Mouse (Mus musculus) bone marrow, adult 2 months (tissue): ENCODE data around the gene Gas7. TPM values are rescaled to one million over a fixed set of nuclear protein-coding genes. Genes with fewer than 3 reads are reported as not detected.

Experiments
- H3K27ac ChIP-seq: fragments of 200-500 bp; 2 replicates; pipeline ENCODE4 v1.5.1; 2012; ENCODE audit warnings: low read depth, mild to moderate bottlenecking, control low read depth, inconsistent platforms, low read length; ENCODE audit not compliant: control insufficient read depth, poor library complexity, insufficient read depth
- H3K4me1 ChIP-seq: fragments of 200-500 bp; 2 replicates; pipeline ENCODE4 v1.6.1; 2011; ENCODE audit warnings: low read length; ENCODE audit not compliant: control insufficient read depth, insufficient read depth
- H3K4me3 ChIP-seq: fragments of 200-500 bp; replicated peaks from 2 replicates; pipeline ENCODE3; 2011; ENCODE audit warnings: mild to moderate bottlenecking, low read depth, low read length, control low read depth; ENCODE audit not compliant: control insufficient read depth
- CTCF ChIP-seq: fragments of 200-500 bp; IDR thresholded peaks from 2 replicates; pipeline ENCODE4 v1.5.1; 2011; ENCODE audit warnings: low read length, control low read depth; ENCODE audit not compliant: control insufficient read depth, insufficient read depth
- POLR2A ChIP-seq: fragments of 200-500 bp; IDR thresholded peaks from 2 replicates; pipeline ENCODE4 v1.6.1; 2011; ENCODE audit warnings: low read depth, mild to moderate bottlenecking, control low read depth, low read length, borderline replicate concordance; ENCODE audit not compliant: control insufficient read depth
- WGBS: fragments of 180-500 bp; shearing (Covaris S2); methylation state at CpG from one replicate; pipeline ENCODE4 v1.1.7; 2018; 5-methylcytosine and 5-hydroxymethylcytosine counted together
- polyA plus RNA-seq: library from polyadenylated mRNA; stranded (reverse); fragments of >200 nt; gene quantifications from 2 replicates; pipeline ENCODE4 v1.2.4, GENCODE M21; 2011; ENCODE audit warnings: low replicate concordance; ENCODE audit not compliant: missing spikeins, insufficient read depth, insufficient read length

Gene Gas7
- polyA plus RNA-seq, 1 experiment: 18.1 TPM

DNA sequence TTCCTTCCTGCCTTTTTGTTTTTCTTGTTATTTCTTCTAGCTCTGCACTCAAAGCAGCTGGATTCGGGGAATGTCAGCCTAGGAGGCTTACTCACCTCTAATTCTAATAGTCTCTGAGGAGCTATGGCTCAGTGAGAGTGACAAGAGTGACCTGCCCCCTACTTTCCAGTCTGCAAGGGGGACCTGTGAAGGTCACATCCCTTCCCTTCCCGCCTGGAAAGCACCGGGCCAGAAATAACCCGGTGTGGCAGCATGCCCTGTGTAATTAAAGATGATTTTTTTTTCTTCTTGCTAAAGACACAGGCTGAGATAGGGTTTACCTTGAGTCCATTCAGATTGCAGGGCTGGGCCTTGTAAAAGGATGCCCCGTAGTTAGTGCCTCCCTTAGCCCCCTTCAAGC is 91.3 kb downstream of the Gas7 start:
- 74% methylated on average over 5 of the region's 5 CpGs for WGBS
- H3K4me1 ChIP-seq: no peaks in the 10 kb centered on the region; the same call in 1 of the 2 replicates
- no peak overlapping the region for H3K27ac ChIP-seq
- TF ChIP-seq CTCF: no peak
- no peak for TF ChIP-seq POLR2A
- H3K4me3 ChIP-seq: no peak overlapping the region

DNA sequence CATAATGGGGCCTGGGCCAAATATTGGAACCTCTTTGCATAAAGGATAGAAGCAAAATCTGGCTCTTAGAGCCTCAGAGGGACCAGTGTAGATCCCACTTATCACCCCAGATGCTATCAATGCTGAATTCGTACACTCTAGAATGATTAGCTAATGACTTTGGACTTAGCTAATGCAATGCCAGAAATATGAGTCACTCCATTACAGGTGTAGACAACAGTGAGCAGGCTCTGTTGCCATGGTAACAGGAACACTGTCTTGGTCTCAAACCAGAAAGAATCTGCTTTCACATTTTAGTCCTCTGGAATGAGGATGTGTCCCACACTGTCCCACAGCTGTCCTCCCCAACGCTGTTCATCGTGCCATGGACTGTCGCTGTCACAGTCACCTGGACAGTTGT is 94.1 kb downstream of the Gas7 start:
- H3K4me3 ChIP-seq: no peak overlapping the region
- 84% methylated on average over 4 of the region's 4 CpGs for WGBS
- no peak overlapping the region for H3K27ac ChIP-seq
- TF ChIP-seq CTCF (no peak), POLR2A (no peak)
- no peaks in the 10 kb centered on the region; the same call in 1 of the 2 replicates for H3K4me1 ChIP-seq

DNA sequence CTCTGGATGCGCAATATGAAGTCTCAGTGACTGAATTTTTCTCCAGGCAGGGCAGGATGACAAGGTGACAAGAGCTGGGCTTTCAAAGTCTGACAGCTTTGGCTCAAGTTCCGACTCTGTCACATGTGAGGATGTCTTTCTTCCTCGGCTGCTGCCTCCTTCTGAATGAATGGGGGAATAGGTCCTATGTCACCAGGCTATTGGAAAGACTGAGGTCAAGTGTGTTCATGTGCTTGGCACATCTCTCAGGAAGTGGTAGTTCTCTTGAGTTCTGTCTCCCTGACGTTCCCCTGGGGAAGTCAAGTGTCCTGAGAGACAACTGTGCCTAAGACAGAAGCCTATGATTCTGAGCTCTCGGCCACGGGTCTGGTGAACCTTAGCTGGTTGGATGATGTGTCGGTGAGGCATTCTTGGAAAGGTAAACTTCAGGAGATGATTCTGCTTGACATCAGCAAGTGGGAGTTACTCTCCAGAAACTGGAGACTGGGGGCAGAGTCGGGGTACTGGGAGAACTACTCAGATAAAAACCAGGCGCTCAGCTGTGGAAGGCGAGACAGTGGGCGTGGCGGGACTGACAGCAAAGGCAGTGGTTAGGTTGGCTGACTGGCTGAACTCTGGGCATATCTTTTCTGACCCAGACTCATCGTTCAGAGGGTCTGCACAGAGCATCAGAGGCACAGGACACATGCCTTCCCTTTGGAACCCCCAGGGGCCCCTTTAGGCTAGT is 94.7 kb downstream of the Gas7 start:
- Histone ChIP-seq H3K4me3 (no peak overlapping the region), H3K4me1 (no peaks in the 10 kb centered on the region; the same call in 1 of the 2 replicates), H3K27ac (no peak overlapping the region)
- 58% methylated on average over 13 of the region's 13 CpGs for WGBS
- no peak for TF ChIP-seq CTCF
- TF ChIP-seq POLR2A: no peak

- no peak overlapping the region for H3K4me3 ChIP-seq
- H3K4me1 ChIP-seq: no peaks in the 10 kb centered on the region
- H3K27ac ChIP-seq: no peak overlapping the region
- no peak for TF ChIP-seq POLR2A
- no peak for TF ChIP-seq CTCF
- WGBS: 77% methylated on average over 8 of the region's 8 CpGs
Measured at GRCm38 (mm10) chr11:67552400-67552799, 97.2 kb downstream of the Gas7 start.

GRCm38 (mm10) chr11:67554276-67554675 is 99.0 kb downstream of the Gas7 start:
- no peak for TF ChIP-seq CTCF
- no peak for TF ChIP-seq POLR2A
- no peak overlapping the region for H3K27ac ChIP-seq
- H3K4me1 ChIP-seq: peaks cover 4% of the 10 kb centered on the region; the same call in 1 of the 2 replicates
- 83% methylated on average over 6 of the region's 6 CpGs for WGBS
- no peak overlapping the region for H3K4me3 ChIP-seq

DNA sequence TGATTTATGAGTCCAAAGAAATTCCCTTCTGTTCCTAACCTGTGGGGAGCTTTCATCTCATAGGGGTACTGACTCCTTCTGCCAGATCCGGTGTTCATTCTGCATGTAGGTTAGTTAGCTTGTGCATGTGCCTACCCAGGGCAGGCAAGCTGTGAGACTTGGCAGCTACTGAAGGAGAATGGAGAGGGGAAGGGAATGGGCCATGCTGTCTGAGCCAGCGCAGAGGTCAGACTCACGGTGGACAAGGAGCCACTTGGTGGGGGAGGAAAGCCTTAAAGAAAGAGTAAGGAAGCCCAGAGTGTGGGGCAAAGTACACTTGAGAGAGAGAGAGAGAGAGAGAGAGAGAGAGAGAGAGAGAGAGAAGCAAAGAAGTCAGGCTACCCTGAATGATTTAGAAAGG is 101.1 kb downstream of the Gas7 start:
- no peak overlapping the region for H3K4me3 ChIP-seq
- WGBS: 92% methylated on average over 3 of the region's 3 CpGs
- peaks cover 8% of the 10 kb centered on the region; the same call in 1 of the 2 replicates for H3K4me1 ChIP-seq
- H3K27ac ChIP-seq: no peak overlapping the region
- TF ChIP-seq POLR2A (no peak), CTCF (no peak)

DNA sequence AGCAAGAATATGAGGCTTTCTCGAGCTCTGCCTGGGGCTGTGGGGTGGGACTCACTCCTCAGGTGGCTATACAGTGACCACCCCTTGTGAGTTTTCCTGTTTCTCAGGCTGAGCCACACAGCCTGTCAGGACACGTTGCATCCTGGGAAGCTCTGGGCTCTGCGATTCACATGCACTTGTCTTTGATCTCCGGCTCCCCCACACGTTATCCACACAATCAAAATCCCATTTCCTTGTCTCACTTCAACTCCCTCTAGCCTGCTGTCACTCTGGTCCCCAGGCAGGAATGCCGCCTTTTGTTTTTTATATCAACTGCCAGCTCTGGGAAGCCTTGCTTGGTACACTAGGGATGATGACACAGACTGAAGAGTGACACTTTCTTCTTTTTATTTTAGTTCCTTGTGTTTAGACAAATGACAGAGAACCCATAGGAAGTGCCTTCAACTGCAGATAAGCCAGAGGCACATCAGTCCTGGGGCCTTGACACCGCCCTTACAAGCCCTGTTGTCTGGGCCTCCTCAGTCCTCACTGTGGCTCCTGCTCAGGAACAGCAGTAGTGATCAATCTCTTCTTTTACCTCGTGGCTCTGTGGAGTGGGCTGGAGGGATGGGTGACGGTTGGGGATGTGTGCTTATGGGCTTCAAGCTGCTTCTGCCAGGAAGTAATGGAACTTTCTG is 103.7 kb downstream of the Gas7 start:
- WGBS: 45% methylated on average over 9 of the region's 9 CpGs
- H3K4me3 ChIP-seq: no peak overlapping the region
- H3K4me1 ChIP-seq: peaks cover 11% of the 10 kb centered on the region; the same call in 1 of the 2 replicates
- peak overlapping the region; percentile 60 for H3K27ac ChIP-seq
- TF ChIP-seq POLR2A (no peak), CTCF (no peak)

DNA sequence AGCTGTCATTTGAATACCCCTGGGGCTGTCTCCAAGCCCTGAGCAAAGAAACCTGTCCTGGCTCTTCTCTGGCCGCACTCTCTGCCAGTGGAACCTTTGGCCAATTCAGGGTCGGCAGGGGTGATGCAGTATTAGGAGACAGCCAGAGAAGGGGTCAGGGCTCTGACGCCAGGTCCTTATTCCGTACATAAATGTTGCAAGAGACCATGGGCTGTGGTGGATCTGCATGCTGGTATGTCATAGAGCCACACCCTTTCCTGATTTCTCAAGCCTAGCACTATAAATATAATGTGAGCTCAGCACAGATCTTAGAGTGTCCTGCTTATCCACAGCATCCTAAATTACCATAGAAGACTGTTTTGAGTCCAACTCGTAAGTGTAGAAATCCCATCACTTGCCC is 104.3 kb downstream of the Gas7 start:
- peaks cover 13% of the 10 kb centered on the region; the same call in 1 of the 2 replicates for H3K4me1 ChIP-seq
- peak overlapping the region; percentile 60 for H3K27ac ChIP-seq

GRCm38 (mm10) chr11:67561631-67562030 is 106.4 kb downstream of the Gas7 start:
- TF ChIP-seq POLR2A (no peak), CTCF (no peak)
- WGBS: 80% methylated on average over 4 of the region's 4 CpGs
- Histone ChIP-seq H3K4me3 (no peak overlapping the region), H3K4me1 (peaks cover 13% of the 10 kb centered on the region; the same call in 1 of the 2 replicates), H3K27ac (no peak overlapping the region)

More for the DNA sequence above, 104.3 kb downstream of the Gas7 start:
- no peak for TF ChIP-seq CTCF
- H3K4me3 ChIP-seq: no peak overlapping the region
- WGBS: 32% methylated on average over 5 of the region's 5 CpGs
